Comparison of ENCODE assay signal across 9 mouse cellular contexts in the genomic region with DNA sequence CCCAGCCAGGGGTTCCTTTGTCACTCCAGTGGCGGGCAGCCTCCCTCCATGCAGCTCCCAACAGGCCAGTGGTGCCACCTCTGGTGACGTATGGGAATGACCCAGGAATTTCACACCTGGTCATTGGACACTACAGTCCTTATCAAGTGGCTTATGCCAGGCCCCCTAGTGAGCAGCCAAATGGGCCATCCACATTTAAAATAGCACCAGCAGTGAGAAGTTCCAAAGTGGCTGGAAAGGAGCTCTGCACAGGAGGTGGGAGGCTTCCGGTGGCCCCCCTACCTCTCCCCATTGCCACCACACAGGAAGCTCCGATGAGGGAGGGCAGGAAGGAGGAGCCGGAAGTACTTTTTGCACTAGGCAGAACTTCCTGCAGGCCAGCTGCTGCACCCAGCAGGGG.
DNase-seq lines count a peak whose midpoint lies in the region; ATAC-seq and TF ChIP-seq lines count a peak whose summit lies in the region.
"Had no signal": no experiment of that assay in that cellular context is flagged by ENCODE, and none has a peak within 500 bp of the region (broad histone marks: within the 10 kb centered on the region; RNA-seq: fewer than 3 reads in every experiment).

No protein-coding gene starts in this region.

- no peaks in the 10 kb centered on the region for H3K27me3 ChIP-seq in midbrain, embryonic 14.5 days (ENCODE audit: control insufficient read depth, insufficient read depth, low read length)
- H3K27me3 ChIP-seq in midbrain, embryonic 10.5 days (ENCODE audit: low read depth, poor library complexity, severe bottlenecking), result no peaks in the 10 kb centered on the region
- H3K27me3 ChIP-seq in embryonic facial prominence, embryonic 11.5 days (ENCODE audit: control insufficient read depth, insufficient read depth, low read length), result no peaks in the 10 kb centered on the region
- no peaks in the 10 kb centered on the region; the same call in 1 of the 2 replicates for H3K27me3 ChIP-seq in small intestine, adult 2 months (ENCODE audit: control insufficient read depth, insufficient read depth, low read length)
- H3K27me3 ChIP-seq in forebrain, embryonic 12.5 days, result no peaks in the 10 kb centered on the region
- H3K27me3 ChIP-seq: liver, embryonic 15.5 days had no signal

- TF ChIP-seq CTCF in small intestine, adult 2 months (IDR thresholded peaks at IDR 0.05; ENCODE audit: extremely low read depth, insufficient read length, insufficient replicate concordance, low read depth, low read length), result peak; percentile 25; the same call in 1 of the 2 replicates

- no peaks in the 10 kb centered on the region for H3K36me3 ChIP-seq in midbrain, embryonic 14.5 days (ENCODE audit: control insufficient read depth, insufficient read depth, low read length)
- no peaks in the 10 kb centered on the region for H3K36me3 ChIP-seq in midbrain, embryonic 10.5 days
- no peaks in the 10 kb centered on the region for H3K36me3 ChIP-seq in embryonic facial prominence, embryonic 11.5 days (replicated peaks; ENCODE audit: control insufficient read depth, insufficient read depth, low read depth, low read length)
- no peaks in the 10 kb centered on the region for H3K36me3 ChIP-seq in small intestine, adult 2 months (ENCODE audit: control insufficient read depth, insufficient read depth, low read length)
- no peaks in the 10 kb centered on the region for H3K36me3 ChIP-seq in forebrain, embryonic 12.5 days (replicated peaks)
- H3K36me3 ChIP-seq: liver, embryonic 15.5 days had no signal

- ATAC-seq in midbrain, embryonic 14.5 days (ENCODE audit: low FRiP score, low TSS enrichment), result no peak
- ATAC-seq in embryonic facial prominence, embryonic 11.5 days (replicated peaks; ENCODE audit: insufficient number of reproducible peaks, low FRiP score, low TSS enrichment, low read depth), result no peak
- ATAC-seq in erythroblast, adult 5-6 weeks (replicated peaks; ENCODE audit: low FRiP score, poor library complexity, severe bottlenecking), result no peak
- no peak for ATAC-seq in forebrain, embryonic 12.5 days (ENCODE audit: low FRiP score)

- H3K9me3 ChIP-seq in midbrain, embryonic 14.5 days (ENCODE audit: control insufficient read depth, low read length), result no peaks in the 10 kb centered on the region
- H3K9me3 ChIP-seq in midbrain, embryonic 10.5 days (replicated peaks), result no peaks in the 10 kb centered on the region; the same call in 1 of the 2 replicates
- no peaks in the 10 kb centered on the region for H3K9me3 ChIP-seq in embryonic facial prominence, embryonic 11.5 days (replicated peaks; ENCODE audit: control insufficient read depth, low read length)
- H3K9me3 ChIP-seq in forebrain, embryonic 12.5 days, result no peaks in the 10 kb centered on the region
- H3K9me3 ChIP-seq: liver, embryonic 15.5 days had no signal

- no peak overlapping the region for H3K9ac ChIP-seq in midbrain, embryonic 14.5 days (replicated peaks; ENCODE audit: low read length)
- no peak overlapping the region for H3K9ac ChIP-seq in embryonic facial prominence, embryonic 11.5 days (replicated peaks; ENCODE audit: low read length)
- no peak overlapping the region for H3K9ac ChIP-seq in forebrain, embryonic 12.5 days
- H3K9ac ChIP-seq: liver, embryonic 15.5 days had no signal

- DNase-seq in midbrain, embryonic 14.5 days, result peak; percentile 21
- no peak for DNase-seq in midbrain, embryonic 10.5 days (ENCODE audit: low spot score)
- peak; percentile 46 for DNase-seq in embryonic facial prominence, embryonic 11.5 days (ENCODE audit: low spot score)
- peak; percentile 83 for DNase-seq in heart, postnatal 4 days
- no peak for DNase-seq in frontal cortex, postnatal 10 days (ENCODE audit: low spot score in 2 of 2)

- 43% methylated on average over 5 of the region's 5 CpGs for WGBS in midbrain, embryonic 14.5 days
- WGBS in midbrain, embryonic 10.5 days, result 33% methylated on average over 5 of the region's 5 CpGs
- WGBS in embryonic facial prominence, embryonic 11.5 days, result 37% methylated on average over 5 of the region's 5 CpGs
- WGBS in small intestine, adult 2 months, result 33% methylated on average over 5 of the region's 5 CpGs
- 37% methylated on average over 5 of the region's 5 CpGs for WGBS in forebrain, embryonic 12.5 days

- H3K27ac ChIP-seq in midbrain, embryonic 14.5 days (replicated peaks; ENCODE audit: low read depth, low read length), result no peak overlapping the region
- no peak overlapping the region for H3K27ac ChIP-seq in midbrain, embryonic 10.5 days (replicated peaks)
- H3K27ac ChIP-seq in embryonic facial prominence, embryonic 11.5 days (replicated peaks; ENCODE audit: low read depth, low read length), result no peak overlapping the region
- H3K27ac ChIP-seq in small intestine, adult 2 months (ENCODE audit: insufficient read depth, low read depth, low read length), result no peak overlapping the region
- no peak overlapping the region for H3K27ac ChIP-seq in forebrain, embryonic 12.5 days
- H3K27ac ChIP-seq: liver, embryonic 15.5 days had no signal

- H3K4me3 ChIP-seq in midbrain, embryonic 14.5 days (replicated peaks; ENCODE audit: low read depth, low read length), result no peak overlapping the region
- no peak overlapping the region for H3K4me3 ChIP-seq in midbrain, embryonic 10.5 days
- H3K4me3 ChIP-seq in embryonic facial prominence, embryonic 11.5 days (ENCODE audit: low read depth, low read length), result no peak overlapping the region
- H3K4me3 ChIP-seq in small intestine, adult 2 months (ENCODE audit: low read depth, low read length), result no peak overlapping the region
- no peak overlapping the region for H3K4me3 ChIP-seq in forebrain, embryonic 12.5 days (replicated peaks)
- H3K4me3 ChIP-seq: liver, embryonic 15.5 days had no signal

- H3K4me2 ChIP-seq in midbrain, embryonic 14.5 days (ENCODE audit: low read length), result no peak overlapping the region
- H3K4me2 ChIP-seq in embryonic facial prominence, embryonic 11.5 days (ENCODE audit: low read depth, low read length), result no peak overlapping the region
- no peak overlapping the region for H3K4me2 ChIP-seq in forebrain, embryonic 12.5 days
- H3K4me2 ChIP-seq: liver, embryonic 15.5 days had no signal

- H3K4me1 ChIP-seq in midbrain, embryonic 14.5 days (ENCODE audit: control insufficient read depth, insufficient read depth, low read length), result no peaks in the 10 kb centered on the region
- no peaks in the 10 kb centered on the region; the same call in 1 of the 2 replicates for H3K4me1 ChIP-seq in midbrain, embryonic 10.5 days
- H3K4me1 ChIP-seq in embryonic facial prominence, embryonic 11.5 days (ENCODE audit: control insufficient read depth, insufficient read depth, low read length), result no peaks in the 10 kb centered on the region
- no peaks in the 10 kb centered on the region for H3K4me1 ChIP-seq in small intestine, adult 2 months (ENCODE audit: control insufficient read depth, insufficient read depth, insufficient read length, low read length)
- H3K4me1 ChIP-seq in forebrain, embryonic 12.5 days, result no peaks in the 10 kb centered on the region

- TF ChIP-seq POLR2A in small intestine, adult 2 months (IDR thresholded peaks at IDR 0.05; ENCODE audit: low read depth, low read length), result no peak

Comparison
In these comparisons a context has a peak if more than half of its experiments do, and no peak if none do; other contexts are left out.
1. DNase-seq: peak in midbrain, embryonic 14.5 days (single experiment), embryonic facial prominence, embryonic 11.5 days (single experiment) and heart, postnatal 4 days (single experiment); none in midbrain, embryonic 10.5 days (single experiment) and frontal cortex, postnatal 10 days (0 of 2).